In genomic region chr3:129204441-129205313, GRCm38 (mm10) we compare ENCODE assay signal across 8 mouse cellular contexts. TPM values are rescaled to one million over a fixed set of nuclear protein-coding genes. Genes with fewer than 3 reads are reported as not detected.
DNase-seq lines count a peak whose midpoint lies in the region; ATAC-seq and TF ChIP-seq lines count a peak whose summit lies in the region.

No protein-coding gene starts in this region.

- intact Hi-C loops in left cerebral cortex, adult 2 months (cut with DNase I): loop anchor here (1.0 to 10.0 kb wide), 3 partner anchors 690 to 1200 kb away; no protein-coding TSS in a partner anchor

- no peak overlapping the region for H3K27ac ChIP-seq in left cerebral cortex, adult 2 months
- H3K27ac ChIP-seq in embryonic facial prominence, embryonic 12.5 days: peak overlapping the region; percentile 69
- no peak overlapping the region for H3K27ac ChIP-seq in heart, embryonic 11.5 days (ENCODE audit: low read depth, low read length)
- no peak overlapping the region for H3K27ac ChIP-seq in liver, postnatal 0 days (ENCODE audit: low read depth)

- H3K4me1 ChIP-seq in embryonic facial prominence, embryonic 12.5 days: peaks cover 8% of the 10 kb centered on the region; the same call in 1 of the 2 replicates
- peaks cover 15% of the 10 kb centered on the region; the same call in 1 of the 2 replicates for H3K4me1 ChIP-seq in heart, embryonic 11.5 days (ENCODE audit: control insufficient read depth, insufficient read depth, low read length)
- 0 out of 2 replicates have a peak, but pooled peaks cover 3% of the 10 kb centered on the region for H3K4me1 ChIP-seq in liver, postnatal 0 days (ENCODE audit: insufficient read depth)

- H3K4me3 ChIP-seq in left cerebral cortex, adult 2 months: no peak overlapping the region; the same call in 1 of the 2 replicates
- H3K4me3 ChIP-seq in embryonic facial prominence, embryonic 12.5 days: peak overlapping the region; percentile 38
- peak overlapping the region; percentile 44 for H3K4me3 ChIP-seq in heart, embryonic 11.5 days (ENCODE audit: low read depth, low read length)
- peak overlapping the region; percentile 40 for H3K4me3 ChIP-seq in liver, postnatal 0 days (ENCODE audit: low read depth, low read length)

- DNase-seq in left cerebral cortex, adult 2 months (ENCODE audit: extremely low spot score in 1 of 2, low spot score in 2 of 2): peak; percentile 70 to 71
- DNase-seq in left cerebral cortex, adult 8-10 months (ENCODE audit: low spot score in 2 of 2): no peak
- peak; percentile 87 for DNase-seq in kidney, postnatal 10 days
- DNase-seq in liver, postnatal 0 days: peak; percentile 78
- peak; percentile 69 for DNase-seq in ovary, postnatal 14 days (ENCODE audit: low spot score)
- no peak for DNase-seq in MN1 (ENCODE audit: low spot score)

- ATAC-seq in embryonic facial prominence, embryonic 12.5 days (ENCODE audit: insufficient number of reproducible peaks, insufficient read depth, low FRiP score, low TSS enrichment): peak; percentile 92
- peak; percentile 83 for ATAC-seq in heart, embryonic 11.5 days (replicated peaks; ENCODE audit: insufficient number of reproducible peaks, low FRiP score, low TSS enrichment)
- ATAC-seq in liver, postnatal 0 days: peak; percentile 83

- peak overlapping the region; percentile 52 for H3K9ac ChIP-seq in embryonic facial prominence, embryonic 12.5 days
- H3K9ac ChIP-seq in heart, embryonic 11.5 days (ENCODE audit: low read depth, low read length): peak overlapping the region; percentile 34; the same call in 1 of the 2 replicates
- no peak overlapping the region for H3K9ac ChIP-seq in liver, postnatal 0 days (replicated peaks)

- TF ChIP-seq CTCF in left cerebral cortex, adult 2 months (IDR thresholded peaks at IDR 0.05): peak; percentile 86
- TF ChIP-seq CTCF in liver, postnatal 0 days (IDR thresholded peaks at IDR 0.05; ENCODE audit: low read depth): peak; percentile 90

- H3K4me2 ChIP-seq in embryonic facial prominence, embryonic 12.5 days (replicated peaks): peak overlapping the region; percentile 63
- peak overlapping the region; percentile 89 for H3K4me2 ChIP-seq in heart, embryonic 11.5 days
- peak overlapping the region; percentile 70 for H3K4me2 ChIP-seq in liver, postnatal 0 days (ENCODE audit: low read depth, low read length)

- H3K36me3 ChIP-seq in embryonic facial prominence, embryonic 12.5 days: no peaks in the 10 kb centered on the region
- no peaks in the 10 kb centered on the region for H3K36me3 ChIP-seq in heart, embryonic 11.5 days (ENCODE audit: control insufficient read depth, insufficient read depth, low read length)
- no peaks in the 10 kb centered on the region for H3K36me3 ChIP-seq in liver, postnatal 0 days (replicated peaks; ENCODE audit: insufficient read depth, low read length)

- TF ChIP-seq EP300 in liver, postnatal 0 days (IDR thresholded peaks at IDR 0.05; ENCODE audit: low read depth): no peak

- H3K27me3 ChIP-seq in embryonic facial prominence, embryonic 12.5 days: peaks cover 71% of the 10 kb centered on the region
- peaks cover 87% of the 10 kb centered on the region for H3K27me3 ChIP-seq in heart, embryonic 11.5 days (ENCODE audit: control insufficient read depth, insufficient read depth, low read length)
- H3K27me3 ChIP-seq in liver, postnatal 0 days (ENCODE audit: insufficient read depth, low read length): peaks cover 94% of the 10 kb centered on the region

- no peaks in the 10 kb centered on the region for H3K9me3 ChIP-seq in embryonic facial prominence, embryonic 12.5 days
- no peaks in the 10 kb centered on the region for H3K9me3 ChIP-seq in heart, embryonic 11.5 days (replicated peaks; ENCODE audit: control insufficient read depth, low read length)
- no peaks in the 10 kb centered on the region for H3K9me3 ChIP-seq in liver, postnatal 0 days (ENCODE audit: low read length)

- under 1% methylated on average over 48 of the region's 48 CpGs for WGBS in embryonic facial prominence, embryonic 12.5 days
- WGBS in heart, embryonic 11.5 days (ENCODE audit: insufficient replicate concordance): under 1% methylated on average over 46 of the region's 48 CpGs
- WGBS in liver, postnatal 0 days (ENCODE audit: insufficient replicate concordance): under 1% methylated on average over 48 of the region's 48 CpGs

RNA-seq across cellular contexts. Expression of gene Pitx2, which starts 5.0 kb away (rescaled TPM):
- not detected for total RNA-seq in left cerebral cortex, adult 2 months (2021)
- not detected for total RNA-seq in left cerebral cortex, adult 8-10 months (2022)
- polyA plus RNA-seq in embryonic facial prominence, embryonic 12.5 days (2016; fragmentation: Nextera tagmentation; extraction: Ambion mirVana): 54.6 and 55.2 TPM in 2 replicates
- polyA plus RNA-seq in heart, embryonic 11.5 days (2014; fragmentation: Nextera tagmentation; extraction: Ambion mirVana): 32.7 and 32.8 TPM in 2 replicates
- polyA plus RNA-seq in liver, postnatal 0 days (2015; fragmentation: Nextera tagmentation; extraction: Ambion mirVana): 0.20 and 0.33 TPM in 2 replicates

Comparison
In these comparisons a context has a peak if more than half of its experiments do, and no peak if none do; other contexts are left out.
1. DNase-seq: peak in left cerebral cortex, adult 2 months (2 of 2), kidney, postnatal 10 days (single experiment), liver, postnatal 0 days (single experiment) and ovary, postnatal 14 days (single experiment); none in left cerebral cortex, adult 8-10 months (0 of 2) and MN1 (single experiment).
2. RNA of gene Pitx2, which starts 5.0 kb away (polyA plus RNA-seq): 54.6 to 55.2 TPM in embryonic facial prominence, embryonic 12.5 days and 32.7 to 32.8 TPM in heart, embryonic 11.5 days; 0.20 to 0.33 TPM in liver, postnatal 0 days; every median in the first group is over 10 times any median in the second.
3. Peak in every context shown above with its lines, with median percentiles within 50 percentile points of each other: ATAC-seq and H3K4me2 ChIP-seq.